Mouse (Mus musculus): Measurements from ENCODE around the gene Ptgdr.
"Not testable (repeated sequence)": the region's sequence is repeated elsewhere in the genome, so short reads cannot be mapped to it uniquely, and the experiment has no call there.

Gene Ptgdr

DNA sequence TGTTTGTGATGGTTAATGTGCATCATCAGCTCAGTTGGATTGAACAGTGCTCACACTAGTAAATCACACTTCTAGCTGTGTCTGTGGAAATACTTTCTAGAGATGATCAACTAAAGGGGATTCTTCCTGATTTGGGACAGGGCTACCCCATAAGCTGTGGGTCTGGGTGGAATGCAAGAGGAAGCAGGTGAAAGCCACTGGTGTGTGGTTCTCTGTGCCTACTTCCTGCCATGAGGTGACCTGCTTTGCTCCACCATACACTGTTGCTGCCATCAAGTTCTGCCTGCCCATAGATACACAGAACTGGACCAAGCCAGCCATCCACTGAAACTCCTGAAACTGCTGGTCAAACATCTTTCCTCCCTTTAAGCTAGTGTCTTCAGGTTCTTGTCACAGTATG is 46.0 kb downstream of the Ptgdr start:
- in situ Hi-C loops (cut with MseI, MboI), result not testable (repeated sequence)

All from mouse trophoblast stem cell (cell line).